8 mouse cellular contexts compared by ENCODE assay signal in the genomic region with DNA sequence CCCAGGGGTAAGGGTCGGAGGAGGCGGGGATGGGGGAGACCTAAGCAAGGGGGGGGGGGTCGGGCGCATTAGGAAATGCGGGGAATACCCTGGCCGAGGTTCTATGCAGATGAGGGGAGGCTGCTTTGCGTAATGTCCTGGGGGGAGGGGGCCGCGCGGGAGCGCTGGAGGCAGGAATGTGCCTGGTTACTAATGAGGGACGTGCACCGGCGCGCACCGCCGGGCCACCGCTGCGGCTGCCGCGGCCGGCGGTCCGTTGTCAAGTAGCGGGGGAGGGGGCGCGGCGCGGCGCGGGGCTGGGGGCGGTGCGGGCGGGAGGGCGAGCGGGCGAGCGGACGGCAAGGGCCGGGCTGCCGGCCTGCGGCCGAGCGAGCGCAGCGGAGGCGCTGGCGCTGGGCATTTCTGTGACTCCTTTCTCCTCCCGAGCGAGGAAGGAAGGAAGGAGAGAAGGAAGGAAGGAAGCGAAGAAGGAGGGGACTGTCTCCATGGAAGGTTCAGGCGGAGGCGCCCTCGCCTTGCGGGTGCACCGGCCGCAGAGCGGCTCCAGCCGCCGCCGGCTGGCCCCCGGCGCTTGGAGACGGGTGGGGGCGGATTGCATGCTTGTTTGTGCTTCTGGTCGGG. TPM values are rescaled to one million over a fixed set of nuclear protein-coding genes. Genes with fewer than 3 reads are reported as not detected.
DNase-seq lines count a peak whose midpoint lies in the region; ATAC-seq and TF ChIP-seq lines count a peak whose summit lies in the region.

No protein-coding gene starts in this region.

- H3K27me3 ChIP-seq in hindbrain, postnatal 0 days (ENCODE audit: insufficient read depth, low read length) = no peaks in the 10 kb centered on the region

- peak; percentile 78 for DNase-seq in ZHBTc4 (ENCODE audit: low read depth, low spot score)
- peak; percentile 76 for DNase-seq in cerebellum, adult 9-11 months
- peak; percentile 56 to 73 for DNase-seq in gastrocnemius, adult 8-10 months (ENCODE audit: low spot score in 2 of 2)
- peak; percentile 82 for DNase-seq in hindbrain, postnatal 0 days (ENCODE audit: low spot score)
- DNase-seq in left cerebral cortex, adult 8-10 months (ENCODE audit: low spot score in 2 of 2) = peak; percentile 51 to 63
- DNase-seq in spleen, adult 18-20 months = peak; percentile 71 to 73

- under 1% methylated on average over 48 of the region's 66 CpGs for WGBS in hindbrain, postnatal 0 days
- WGBS in macrophage (ENCODE audit: missing documents) = under 1% methylated on average over 54 of the region's 66 CpGs

- peak overlapping the region; percentile 99 for H3K4me2 ChIP-seq in hindbrain, postnatal 0 days (ENCODE audit: low read depth, low read length)

- no peaks in the 10 kb centered on the region for H3K9me3 ChIP-seq in hindbrain, postnatal 0 days (ENCODE audit: low read length)

- no peaks in the 10 kb centered on the region for H3K36me3 ChIP-seq in hindbrain, postnatal 0 days (ENCODE audit: insufficient read depth, low read length)
- no peaks in the 10 kb centered on the region for H3K36me3 ChIP-seq in macrophage (ENCODE audit: inconsistent target)

- no peaks in the 10 kb centered on the region for H3K79me2 ChIP-seq in macrophage (ENCODE audit: inconsistent target)

- peak; percentile 70 for ATAC-seq in hindbrain, postnatal 0 days
- no peak for ATAC-seq in megakaryocyte-erythroid progenitor cell, adult 5-6 weeks (replicated peaks; ENCODE audit: low FRiP score, low TSS enrichment, poor library complexity, severe bottlenecking)

- H3K4me1 ChIP-seq in hindbrain, postnatal 0 days (ENCODE audit: insufficient read depth, low read length) = no peaks in the 10 kb centered on the region

- no peak for TF ChIP-seq CTCF in hindbrain, postnatal 0 days (IDR thresholded peaks at IDR 0.05; ENCODE audit: low read depth)

- H3K4me3 ChIP-seq in hindbrain, postnatal 0 days (ENCODE audit: low read length) = peak overlapping the region; percentile 95
- H3K4me3 ChIP-seq in macrophage (ENCODE audit: inconsistent target) = peak overlapping the region; percentile 67

- peak overlapping the region; percentile 91 for H3K9ac ChIP-seq in hindbrain, postnatal 0 days (replicated peaks; ENCODE audit: low read length)

- peak overlapping the region; percentile 99 for H3K27ac ChIP-seq in hindbrain, postnatal 0 days
- H3K27ac ChIP-seq in macrophage = peak overlapping the region; percentile 57

RNA-seq across cellular contexts. Expression of gene Hivep2, which starts 1.1 kb away (rescaled TPM):
- total RNA-seq in gastrocnemius, adult 8-10 months (2022) = 10 to 100 TPM; 41.4 to 60.4 (median 54.1) TPM
- 43.5 and 45.8 TPM in 2 replicates for total RNA-seq in hindbrain, postnatal 0 days (2014; rRNA removed)
- 11.8 and 13.6 TPM in 2 replicates for polyA plus RNA-seq in hindbrain, postnatal 0 days (2015; fragmentation: Nextera tagmentation; extraction: Ambion mirVana)
- 100 to 1,000 TPM; 164 to 240 (median 191) TPM for total RNA-seq in left cerebral cortex, adult 8-10 months (2022)
- 100 to 1,000 TPM in 9 of 26 experiments, 10 to 100 TPM in 17; 14.2 to 496 (median 34.9) TPM for total RNA-seq in macrophage (2018; cell fraction: chromatin; rRNA removed)
- total RNA-seq in macrophage (2018; cell fraction: cytosol; rRNA removed) = 10 to 100 TPM in 4 of 26 experiments, 1 to 10 TPM in 22; 2.5 to 66.5 (median 5.7) TPM
- total RNA-seq in macrophage (2018; cell fraction: nucleus; rRNA removed) = 100 to 1,000 TPM in 5 of 26 experiments, 10 to 100 TPM in 21; 10.3 to 337 (median 21.3) TPM
- 2.0 to 3.3 TPM (median 3.2 TPM) in 3 replicates for polyA plus RNA-seq in macrophage (2018)
- 2.8 and 3.7 TPM in 2 replicates for total RNA-seq in megakaryocyte-erythroid progenitor cell, adult 5-6 weeks (2014; fragmentation: Nextera tagmentation)
- total RNA-seq in megakaryocyte-erythroid progenitor cell, adult 5-6 weeks (2017) = 0.46 and 0.94 TPM in 2 replicates
